Mouse (Mus musculus): ENCODE data around the gene Ccdc103. TPM values are rescaled to one million over a fixed set of nuclear protein-coding genes. Genes with fewer than 3 reads are reported as not detected.

Gene Ccdc103
- polyA plus RNA-seq (2012; rRNA removed) = 0.07 TPM in 1 of 2 replicates, not detected in the other

GRCm38 (mm10) chr11:102880585-102881313 is at the start of gene Ccdc103, which contains the start of gene Eftud2:
Ccdc103 (plus strand) TSS chr11:102881204.
Eftud2 (minus strand) TSS chr11:102880985.
- DNase-seq (ENCODE audit: low read depth, low spot score) = peak; percentile 78
- WGBS = under 1% methylated on average over 62 of the region's 62 CpGs

- 44% methylated on average over 18 of the region's 18 CpGs for WGBS
- DNase-seq (ENCODE audit: low read depth, low spot score) = no peak
Measured at GRCm38 (mm10) chr11:102832700-102833297, 48.2 kb upstream of the Ccdc103 start.

- DNase-seq (ENCODE audit: low read depth, low spot score) = no peak
- 90% methylated on average over 10 of the region's 10 CpGs for WGBS
Measured at GRCm38 (mm10) chr11:102834219-102834618, 46.8 kb upstream of the Ccdc103 start.

- 62% methylated on average over 4 of the region's 4 CpGs for WGBS
- no peak for DNase-seq (ENCODE audit: low read depth, low spot score)
Measured at GRCm38 (mm10) chr11:102835549-102835948, 45.5 kb upstream of the Ccdc103 start, which contains the start of gene Higd1b. Higd1b (plus strand) TSS chr11:102835849.

GRCm38 (mm10) chr11:102836146-102836545 is 44.9 kb upstream of the Ccdc103 start:
- WGBS = 74% methylated on average over 9 of the region's 9 CpGs

GRCm38 (mm10) chr11:102837385-102837784 is 43.6 kb upstream of the Ccdc103 start:
- WGBS = 83% methylated on average over 1 of the region's 1 CpGs
- DNase-seq (ENCODE audit: low read depth, low spot score) = no peak

More at GRCm38 (mm10) chr11:102836146-102836545, 44.9 kb upstream of the Ccdc103 start:
- DNase-seq (ENCODE audit: low read depth, low spot score) = no peak

GRCm38 (mm10) chr11:102838126-102838525 is 42.9 kb upstream of the Ccdc103 start:
- DNase-seq (ENCODE audit: low read depth, low spot score) = no peak
- WGBS = 79% methylated on average over 2 of the region's 2 CpGs

- 71% methylated on average over 9 of the region's 9 CpGs for WGBS
- DNase-seq (ENCODE audit: low read depth, low spot score) = no peak
Measured at GRCm38 (mm10) chr11:102838616-102839150, 42.3 kb upstream of the Ccdc103 start.

- WGBS = 94% methylated on average over 10 of the region's 10 CpGs
- DNase-seq (ENCODE audit: low read depth, low spot score) = no peak
Measured at GRCm38 (mm10) chr11:102845926-102846325, 35.1 kb upstream of the Ccdc103 start.

GRCm38 (mm10) chr11:102851883-102852282 is 29.1 kb upstream of the Ccdc103 start:
- WGBS = 69% methylated on average over 5 of the region's 5 CpGs
- DNase-seq (ENCODE audit: low read depth, low spot score) = peak; percentile 14

- no peak for DNase-seq (ENCODE audit: low read depth, low spot score)
Measured at GRCm38 (mm10) chr11:102853760-102854159, 27.2 kb upstream of the Ccdc103 start.

- DNase-seq (ENCODE audit: low read depth, low spot score) = no peak
- WGBS = 87% methylated on average over 6 of the region's 6 CpGs
Measured at GRCm38 (mm10) chr11:102855941-102856340, 25.1 kb upstream of the Ccdc103 start.

- DNase-seq (ENCODE audit: low read depth, low spot score) = no peak
- 96% methylated on average over 11 of the region's 11 CpGs for WGBS
Measured at GRCm38 (mm10) chr11:102858951-102859350, 22.1 kb upstream of the Ccdc103 start.

GRCm38 (mm10) chr11:102859933-102860332 is 21.1 kb upstream of the Ccdc103 start:
- 95% methylated on average over 8 of the region's 8 CpGs for WGBS
- DNase-seq (ENCODE audit: low read depth, low spot score) = no peak

- 24% methylated on average over 4 of the region's 4 CpGs for WGBS
- DNase-seq (ENCODE audit: low read depth, low spot score) = peak; percentile 38
Measured at GRCm38 (mm10) chr11:102864272-102864671, 16.7 kb upstream of the Ccdc103 start.

- 87% methylated on average over 7 of the region's 7 CpGs for WGBS
- DNase-seq (ENCODE audit: low read depth, low spot score) = no peak
Measured at GRCm38 (mm10) chr11:102874801-102875334, 6.1 kb upstream of the Ccdc103 start.

GRCm38 (mm10) chr11:102879558-102879957 is 1.4 kb upstream of the Ccdc103 start:
- WGBS = 88% methylated on average over 2 of the region's 2 CpGs
- no peak for DNase-seq (ENCODE audit: low read depth, low spot score)

- DNase-seq (ENCODE audit: low read depth, low spot score) = no peak
- WGBS = 13% methylated on average over 13 of the region's 13 CpGs
Measured at GRCm38 (mm10) chr11:102881314-102882198, 552 bp downstream of the Ccdc103 start.

- WGBS = 32% methylated on average over 10 of the region's 10 CpGs
- DNase-seq (ENCODE audit: low read depth, low spot score) = no peak
Measured at GRCm38 (mm10) chr11:102884616-102885219, 3.7 kb downstream of the Ccdc103 start, which contains the start of gene Fam187a. Fam187a (plus strand) TSS chr11:102885169.
